31 mouse cellular contexts compared by ENCODE assay signal in genomic region chr9:98837537-98838074, GRCm38 (mm10). TPM values are rescaled to one million over a fixed set of nuclear protein-coding genes. Genes with fewer than 3 reads are reported as not detected.
"Had no signal": no experiment of that assay in that cellular context is flagged by ENCODE, and none has a peak within 500 bp of the region (broad histone marks: within the 10 kb centered on the region; RNA-seq: fewer than 3 reads in every experiment).

No protein-coding gene starts in this region.

- H3K4me2 ChIP-seq: forebrain, embryonic 15.5 days; heart, embryonic 11.5 days; heart, embryonic 13.5 days; heart, embryonic 15.5 days; hindbrain, embryonic 13.5 days; hindbrain, embryonic 15.5 days; limb, embryonic 13.5 days; limb, embryonic 15.5 days; liver, embryonic 12.5 days had no signal

- ATAC-seq: forebrain, embryonic 15.5 days; forebrain, postnatal 0 days; hindbrain, postnatal 0 days; intestine, embryonic 16.5 days; liver, embryonic 12.5 days had no signal

- H3K27ac ChIP-seq: forebrain, embryonic 15.5 days; heart, adult 2 months; heart, embryonic 13.5 days; heart, embryonic 15.5 days; hindbrain, embryonic 13.5 days; hindbrain, embryonic 15.5 days; hindbrain, postnatal 0 days; limb, embryonic 13.5 days; limb, embryonic 15.5 days; liver, embryonic 12.5 days had no signal

- H3K4me3 ChIP-seq: forebrain, embryonic 15.5 days; heart, adult 2 months; heart, embryonic 13.5 days; heart, embryonic 15.5 days; hindbrain, embryonic 13.5 days; hindbrain, embryonic 15.5 days; limb, embryonic 13.5 days; limb, embryonic 15.5 days; liver, embryonic 12.5 days had no signal

- H3K4me1 ChIP-seq: forebrain, embryonic 15.5 days; heart, embryonic 13.5 days; hindbrain, embryonic 13.5 days; hindbrain, embryonic 15.5 days; limb, embryonic 13.5 days; limb, embryonic 15.5 days; liver, embryonic 12.5 days had no signal

- DNase-seq: forebrain, postnatal 0 days; gastrocnemius, postnatal 14 days; gastrocnemius, postnatal 36 days; heart, adult 11 months; heart, adult 2 months; heart, postnatal 14 days; heart, postnatal 36 days; kidney, adult 11 months; kidney, adult 2 months; kidney, postnatal 14 days; layer of hippocampus, adult 9-11 months; layer of hippocampus, postnatal 36 days; left cerebral cortex, postnatal 4 days had no signal

- H3K9ac ChIP-seq: forebrain, embryonic 15.5 days; forebrain, postnatal 0 days; heart, embryonic 13.5 days; heart, embryonic 15.5 days; hindbrain, embryonic 13.5 days; hindbrain, embryonic 15.5 days; limb, embryonic 13.5 days; limb, embryonic 15.5 days; liver, embryonic 12.5 days had no signal

- H3K27me3 ChIP-seq: forebrain, embryonic 15.5 days; hindbrain, embryonic 15.5 days; limb, embryonic 15.5 days had no signal

- H3K36me3 ChIP-seq: forebrain, embryonic 15.5 days; heart, embryonic 13.5 days; heart, embryonic 15.5 days; hindbrain, embryonic 13.5 days; hindbrain, embryonic 15.5 days; limb, embryonic 13.5 days; limb, embryonic 15.5 days; liver, embryonic 12.5 days had no signal

- H3K9me3 ChIP-seq: forebrain, embryonic 15.5 days; heart, embryonic 13.5 days; heart, embryonic 15.5 days; hindbrain, embryonic 15.5 days; limb, embryonic 13.5 days; limb, embryonic 15.5 days had no signal

RNA-seq across cellular contexts. Expression of gene Prr23a1, which starts 4.7 kb away (rescaled TPM):
- polyA plus RNA-seq: forebrain, embryonic 15.5 days; gonadal fat pad, adult 2 months; heart, adult 2 months; heart, embryonic 11.5 days; heart, embryonic 13.5 days; heart, embryonic 15.5 days; heart, postnatal 0 days; hindbrain, embryonic 11.5 days; hindbrain, embryonic 13.5 days; hindbrain, postnatal 0 days; intestine, embryonic 14.5 days; intestine, embryonic 16.5 days; kidney, adult 2 months; large intestine, adult 2 months; limb, embryonic 11.5 days; limb, embryonic 13.5 days; limb, embryonic 15.5 days; liver, adult 2 months; liver, embryonic 12.5 days had no signal

RNA-seq across cellular contexts. Expression of gene Prr23a2, which starts 18.7 kb away (rescaled TPM):
- polyA plus RNA-seq: forebrain, embryonic 15.5 days; forebrain, postnatal 0 days; gonadal fat pad, adult 2 months; heart, adult 2 months; heart, embryonic 11.5 days; heart, embryonic 13.5 days; heart, embryonic 15.5 days; heart, postnatal 0 days; hindbrain, embryonic 11.5 days; hindbrain, embryonic 13.5 days; hindbrain, embryonic 15.5 days; hindbrain, postnatal 0 days; intestine, embryonic 14.5 days; intestine, embryonic 16.5 days; kidney, adult 2 months; large intestine, adult 2 months; limb, embryonic 11.5 days; limb, embryonic 13.5 days; limb, embryonic 15.5 days; liver, adult 2 months; liver, embryonic 12.5 days had no signal

RNA-seq across cellular contexts. Expression of gene Prr23a3, which starts 27.0 kb away (rescaled TPM):
- polyA plus RNA-seq: forebrain, embryonic 15.5 days; forebrain, postnatal 0 days; gonadal fat pad, adult 2 months; heart, adult 2 months; heart, embryonic 11.5 days; heart, embryonic 13.5 days; heart, embryonic 15.5 days; heart, postnatal 0 days; hindbrain, embryonic 11.5 days; hindbrain, embryonic 13.5 days; hindbrain, embryonic 15.5 days; hindbrain, postnatal 0 days; intestine, embryonic 14.5 days; intestine, embryonic 16.5 days; kidney, adult 2 months; large intestine, adult 2 months; limb, embryonic 11.5 days; limb, embryonic 15.5 days; liver, adult 2 months; liver, embryonic 12.5 days had no signal
